Mouse (Mus musculus) CH12F3 (cell line): Measurements from ENCODE around the gene Riok1.

Experiments
- in situ Hi-C: fragments of 300-500 bp; cut with MboI; formaldehyde crosslinking; loops from 2 replicates; pipeline ENCODE4 v1.14.3; 2020; ENCODE audit warnings: low sequenced_read_pairs

The Riok1 gene

DNA sequence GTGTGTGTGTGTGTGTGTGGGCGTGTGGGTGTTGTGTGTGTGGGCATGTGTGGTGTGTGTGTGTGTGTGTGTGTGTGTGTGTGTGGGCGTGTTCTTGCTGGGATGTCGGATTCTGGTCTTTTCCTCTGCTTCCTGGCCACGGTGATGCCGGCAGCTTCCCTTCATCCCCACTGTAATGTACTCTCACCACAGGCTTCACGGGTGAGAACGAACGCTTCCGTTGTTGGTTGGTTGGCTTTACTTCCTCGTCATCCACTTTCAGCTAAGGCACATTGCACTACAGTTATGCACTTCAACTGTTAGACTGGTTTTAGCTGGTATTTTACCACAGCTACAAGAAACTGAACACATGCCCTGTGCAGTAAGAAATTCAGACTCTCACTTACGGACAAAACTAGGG is 25.9 kb downstream of the Riok1 start:
- in situ Hi-C loops: loop anchor here (10.0 to 25.0 kb wide), 2 partner anchors 152 to 550 kb away; no protein-coding TSS in a partner anchor

- in situ Hi-C loops: loop anchor here (10.0 to 25.0 kb wide), 2 partner anchors 150 to 547 kb away; no protein-coding TSS in a partner anchor
Observed at GRCm38 (mm10) chr13:38064854-38065663, 28.3 kb downstream of the Riok1 start.

DNA sequence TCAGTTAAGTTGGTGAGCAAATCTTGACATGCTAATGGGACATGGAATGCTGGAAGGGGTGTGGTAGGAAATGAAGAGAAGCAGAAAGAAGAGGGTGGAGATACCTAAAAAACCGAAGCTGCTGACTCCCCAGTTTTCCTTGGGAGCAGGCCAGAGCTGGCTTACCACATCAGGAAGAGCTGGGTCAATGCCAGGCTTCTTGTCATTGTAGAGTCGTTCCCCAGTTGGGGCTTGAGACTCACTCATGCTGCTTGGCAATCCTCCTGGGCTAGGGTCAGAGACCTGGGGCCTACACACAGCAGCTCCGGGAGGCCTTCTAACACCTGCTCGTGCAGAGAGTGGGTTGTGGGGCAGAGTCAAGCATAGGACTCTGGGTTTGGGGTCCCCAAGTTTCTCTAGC is 34.1 kb downstream of the Riok1 start:
- in situ Hi-C loops: loop anchor here (25.0 kb wide), 1 partner anchor 541 kb away; no protein-coding TSS in a partner anchor

- in situ Hi-C loops: loop anchor here (25.0 kb wide), 1 partner anchor 539 kb away; no protein-coding TSS in a partner anchor
Observed at GRCm38 (mm10) chr13:38073374-38074307, 36.8 kb downstream of the Riok1 start.

- in situ Hi-C loops: loop anchor here (25.0 kb wide), 1 partner anchor 538 kb away; no protein-coding TSS in a partner anchor
Observed at GRCm38 (mm10) chr13:38074404-38074803, 37.6 kb downstream of the Riok1 start.

- in situ Hi-C loops: no loop called here
Observed at GRCm38 (mm10) chr13:38077113-38077512, 40.3 kb downstream of the Riok1 start.

DNA sequence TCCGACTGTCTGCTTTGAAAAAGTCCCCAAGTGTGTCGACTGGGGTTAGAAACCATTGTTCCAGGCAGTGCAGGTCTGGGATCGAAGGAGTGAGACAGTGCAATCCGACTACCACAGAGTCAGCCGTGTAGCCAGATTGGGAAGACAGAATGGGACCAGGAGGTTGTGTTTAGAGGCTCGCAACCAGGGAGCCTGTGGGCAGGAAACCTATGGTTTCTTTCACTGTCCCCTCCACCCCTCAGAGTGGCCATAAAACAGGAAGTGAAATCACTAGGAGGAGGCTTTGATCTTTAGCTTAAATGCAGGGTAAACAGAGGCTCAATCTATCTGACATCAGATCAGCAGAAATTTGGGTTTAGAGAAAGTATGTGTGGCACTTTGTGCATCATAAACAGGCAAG is 42.0 kb downstream of the Riok1 start:
- in situ Hi-C loops: no loop called here

GRCm38 (mm10) chr13:38079366-38079765 is 42.6 kb downstream of the Riok1 start:
- in situ Hi-C loops: no loop called here

GRCm38 (mm10) chr13:38080014-38080413 is 43.2 kb downstream of the Riok1 start:
- in situ Hi-C loops: no loop called here

- in situ Hi-C loops: no loop called here
Observed at GRCm38 (mm10) chr13:38080725-38081124, 43.9 kb downstream of the Riok1 start.

- in situ Hi-C loops: no loop called here
Observed at GRCm38 (mm10) chr13:38081161-38081560, 44.4 kb downstream of the Riok1 start.

DNA sequence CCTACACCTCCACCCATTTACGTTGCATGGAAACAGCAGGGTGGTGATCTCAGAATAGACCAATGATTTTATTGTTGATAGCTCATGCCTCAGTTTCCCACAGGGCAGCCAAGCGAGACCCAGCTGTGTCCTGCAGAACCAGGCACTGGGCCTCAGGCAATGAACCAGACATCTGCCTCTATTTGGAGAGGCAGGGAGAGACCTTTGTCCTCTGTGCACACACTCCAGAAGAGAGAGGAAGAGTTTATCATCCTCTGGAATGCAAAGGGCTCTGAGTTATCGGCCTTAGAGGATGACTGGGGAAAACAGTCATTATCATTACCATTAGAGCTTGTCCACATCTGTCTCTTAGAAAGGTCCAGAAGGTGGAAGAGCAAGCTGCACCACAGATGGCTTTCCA is 49.9 kb downstream of the Riok1 start:
- in situ Hi-C loops: no loop called here

- in situ Hi-C loops: no loop called here
Observed at GRCm38 (mm10) chr13:38088008-38088407, 51.2 kb downstream of the Riok1 start.

DNA sequence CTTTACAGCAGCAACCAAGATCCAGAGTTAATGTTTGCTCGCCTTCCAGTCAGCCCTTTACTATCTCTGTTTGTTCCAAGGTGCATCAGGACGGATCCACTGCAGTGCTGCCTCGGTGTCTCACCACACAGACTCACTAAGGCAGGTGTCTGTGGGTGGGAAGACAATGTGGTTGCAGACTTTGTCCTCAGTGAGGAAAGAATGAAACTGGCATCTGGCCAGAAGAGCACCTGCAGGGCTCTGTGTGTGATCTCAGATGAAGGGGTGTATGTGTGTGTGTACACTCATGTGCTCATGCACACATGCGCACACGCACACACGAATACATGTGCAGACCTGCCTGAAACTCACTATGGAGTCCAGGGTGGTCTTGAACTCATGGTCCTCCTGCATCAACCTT is 52.7 kb downstream of the Riok1 start:
- in situ Hi-C loops: no loop called here

DNA sequence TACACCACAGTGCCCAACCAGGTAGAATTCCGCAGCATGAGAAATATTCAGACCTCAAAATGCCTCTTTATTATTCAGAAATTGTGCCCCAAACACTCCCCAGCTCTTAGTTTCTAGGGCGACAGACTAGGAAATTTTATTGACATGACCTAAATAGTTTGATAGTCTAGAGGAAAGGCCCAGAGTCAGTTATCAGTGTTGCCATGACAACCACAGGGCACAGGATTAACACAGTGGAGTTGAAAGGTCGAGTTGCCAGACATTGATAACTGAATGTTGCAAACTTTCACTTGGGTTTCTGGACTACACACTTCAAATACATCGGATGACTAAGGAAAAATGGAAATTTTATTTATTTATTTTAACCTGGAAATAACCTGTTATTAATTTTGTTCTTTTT is 53.1 kb downstream of the Riok1 start:
- in situ Hi-C loops: no loop called here

DNA sequence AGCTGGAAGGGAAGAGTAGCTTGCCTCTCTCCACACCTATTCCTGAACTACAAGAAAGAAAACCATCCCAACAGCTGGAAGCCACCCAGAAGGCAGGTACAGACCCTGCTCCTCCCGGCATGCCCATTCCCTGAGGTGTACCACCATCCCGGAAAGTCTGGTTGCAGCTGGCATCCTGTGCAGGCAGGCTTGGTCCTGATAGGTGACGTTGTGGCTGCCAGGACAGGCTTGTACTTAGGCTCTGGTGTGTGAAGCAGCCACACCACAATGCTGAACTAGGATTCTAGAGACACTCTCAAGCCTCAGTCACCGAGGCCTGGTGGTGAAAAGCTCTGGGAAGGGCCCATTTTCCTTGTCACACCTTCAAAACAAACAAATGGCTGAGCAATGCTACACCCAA is 59.4 kb downstream of the Riok1 start:
- in situ Hi-C loops: no loop called here

DNA sequence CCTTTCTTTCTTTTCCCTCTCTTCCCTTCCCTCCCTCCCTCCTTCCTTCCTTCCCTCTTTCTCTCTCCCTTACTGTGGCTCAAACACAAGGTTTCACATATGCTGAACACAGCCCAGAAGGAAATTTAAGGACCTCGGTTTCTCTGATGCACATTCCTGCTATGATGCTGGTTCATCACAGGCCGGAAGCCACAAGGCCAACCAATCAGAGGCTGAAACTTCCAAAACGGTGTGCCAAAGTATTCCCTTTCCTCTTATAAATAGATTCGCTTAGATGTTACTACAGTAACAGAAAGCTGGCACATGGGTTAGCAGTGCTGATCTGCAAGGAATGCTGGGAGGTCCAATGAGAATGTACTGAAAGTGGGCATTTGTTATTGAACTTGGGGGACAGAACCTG is 66.6 kb downstream of the Riok1 start:
- in situ Hi-C loops: no loop called here

DNA sequence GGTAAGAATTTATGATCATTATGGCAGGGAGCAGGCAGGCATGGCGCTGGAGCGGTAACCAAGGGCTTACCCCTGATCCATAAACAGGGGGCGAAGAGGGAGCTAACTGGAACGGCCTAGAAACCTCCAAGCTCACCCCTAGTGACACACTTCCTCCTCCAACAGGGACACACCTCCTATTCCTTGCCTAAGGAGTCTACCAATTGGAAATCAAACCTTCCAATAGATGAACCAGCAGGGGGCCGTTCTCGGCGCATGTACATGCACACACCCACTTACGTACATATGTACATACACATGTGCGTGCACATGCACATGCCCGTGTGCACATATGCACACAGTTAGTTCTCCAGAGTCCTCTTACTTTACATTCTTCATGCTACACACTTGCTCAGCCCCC is 67.7 kb downstream of the Riok1 start:
- in situ Hi-C loops: no loop called here

GRCm38 (mm10) chr13:38109081-38109480 is 72.3 kb downstream of the Riok1 start:
- in situ Hi-C loops: no loop called here
